Mouse (Mus musculus) heart, embryonic 13.5 days (tissue): ENCODE results near the gene Ifit1bl1. TPM values are rescaled to one million over a fixed set of nuclear protein-coding genes. Genes with fewer than 3 reads are reported as not detected.
A peak's percentile ranks its signal among the peaks of the same experiment; 100 is the strongest.
"Not testable (repeated sequence)": the region's sequence is repeated elsewhere in the genome, so short reads cannot be mapped to it uniquely, and the experiment has no call there.

Source experiments
- ATAC-seq: fragments of 200-750 bp; cut with Nextera tagmentation; 2 replicates; pipeline ENCODE4 v1.8.0; 2017; ENCODE audit warnings: moderate TSS enrichment; ENCODE audit not compliant: insufficient number of reproducible peaks, low FRiP score, low TSS enrichment; ENCODE audit errors: extremely low read depth
- H3K27ac ChIP-seq: fragments of 300-500 bp; sonication (generic); replicated peaks from 2 replicates; pipeline ENCODE4 v1.5.1; 2015; ENCODE audit warnings: moderate library complexity, mild to moderate bottlenecking, inconsistent platforms
- H3K27me3 ChIP-seq: fragments of 300-500 bp; sonication (generic); replicated peaks from 2 replicates; pipeline ENCODE4 v1.6.1; 2015; ENCODE audit warnings: mild to moderate bottlenecking, inconsistent platforms
- H3K36me3 ChIP-seq: fragments of 300-500 bp; sonication (generic); 2 replicates; pipeline ENCODE4 v1.6.1; 2015; ENCODE audit warnings: mild to moderate bottlenecking, inconsistent platforms
- H3K4me1 ChIP-seq: fragments of 300-500 bp; sonication (generic); 2 replicates; pipeline ENCODE4 v1.6.1; 2015; ENCODE audit warnings: inconsistent platforms
- H3K4me2 ChIP-seq: fragments of 300-500 bp; sonication (generic); 2 replicates; pipeline ENCODE4 v1.6.1; 2015; ENCODE audit warnings: inconsistent platforms, mild to moderate bottlenecking, moderate library complexity
- H3K4me3 ChIP-seq: fragments of 300-500 bp; sonication (generic); 2 replicates; pipeline ENCODE4 v1.5.1; 2015; ENCODE audit warnings: moderate library complexity, mild to moderate bottlenecking, inconsistent platforms
- H3K9ac ChIP-seq: fragments of 300-500 bp; sonication (generic); 2 replicates; pipeline ENCODE4 v1.6.1; 2015; ENCODE audit warnings: inconsistent platforms, mild to moderate bottlenecking, moderate library complexity
- H3K9me3 ChIP-seq: fragments of 300-500 bp; sonication (generic); 2 replicates; pipeline ENCODE4 v1.6.1; 2016; ENCODE audit warnings: inconsistent platforms
- WGBS: fragments of 180-500 bp; shearing (Covaris S2); methylation state at CpG from one replicate; pipeline ENCODE4 v1.1.7; 2015; ENCODE audit warnings: mixed read lengths; 5-methylcytosine and 5-hydroxymethylcytosine counted together
- polyA plus RNA-seq: library from polyadenylated mRNA; unstranded; fragments of >200 nt; fragmentation: Nextera tagmentation; extraction: Ambion mirVana; gene quantifications from 2 replicates; pipeline ENCODE4 v1.2.1, GENCODE M21; 2015

Ifit1bl1 gene
- polyA plus RNA-seq, 1 experiment from 2014 or later, result 1.5 TPM

- not testable (repeated sequence) for H3K36me3 ChIP-seq, H3K4me1 ChIP-seq, H3K9me3 ChIP-seq, H3K27me3 ChIP-seq, H3K4me2 ChIP-seq, H3K9ac ChIP-seq, H3K4me3 ChIP-seq, H3K27ac ChIP-seq, ATAC-seq
- 66% methylated on average over 7 of the region's 12 CpGs for WGBS
Observed at GRCm38 (mm10) chr19:34587898-34588692, 13.7 kb downstream of the Ifit1bl1 start.

GRCm38 (mm10) chr19:34585740-34586458 lies 15.9 kb downstream of the Ifit1bl1 start:
- ATAC-seq, H3K4me1 ChIP-seq, H3K27me3 ChIP-seq, H3K4me3 ChIP-seq, H3K36me3 ChIP-seq, H3K27ac ChIP-seq, H3K4me2 ChIP-seq, H3K9me3 ChIP-seq, H3K9ac ChIP-seq: not testable (repeated sequence)
- 57% methylated on average over 5 of the region's 5 CpGs for WGBS

GRCm38 (mm10) chr19:34583126-34583766 lies 18.5 kb downstream of the Ifit1bl1 start, which contains the start of gene Ifit3:
Ifit3 (plus strand) TSS chr19:34583531.
- not testable (repeated sequence) for H3K9me3 ChIP-seq, H3K9ac ChIP-seq, H3K4me2 ChIP-seq, H3K4me1 ChIP-seq, H3K27ac ChIP-seq, H3K27me3 ChIP-seq, H3K4me3 ChIP-seq, H3K36me3 ChIP-seq, ATAC-seq
- 34% methylated on average over 2 of the region's 2 CpGs for WGBS

GRCm38 (mm10) chr19:34582696-34583095 lies 19.1 kb downstream of the Ifit1bl1 start:
- H3K4me2 ChIP-seq, H3K9me3 ChIP-seq, H3K9ac ChIP-seq, H3K4me3 ChIP-seq, H3K4me1 ChIP-seq, H3K27me3 ChIP-seq, H3K36me3 ChIP-seq, ATAC-seq, H3K27ac ChIP-seq: not testable (repeated sequence)
- WGBS, result 82% methylated on average over 2 of the region's 2 CpGs

- H3K9ac ChIP-seq, result no peak overlapping the region
- no peak for ATAC-seq
- no peak overlapping the region for H3K4me2 ChIP-seq
- WGBS, result 58% methylated on average over 1 of the region's 1 CpGs
- no peaks in the 10 kb centered on the region for H3K9me3 ChIP-seq
- no peak overlapping the region for H3K4me3 ChIP-seq
- peaks cover 10% of the 10 kb centered on the region; the same call in 1 of the 2 replicates for H3K36me3 ChIP-seq
- no peak overlapping the region for H3K27ac ChIP-seq
- no peaks in the 10 kb centered on the region for H3K27me3 ChIP-seq
- H3K4me1 ChIP-seq, result no peaks in the 10 kb centered on the region
Observed at GRCm38 (mm10) chr19:34577121-34577520, 24.6 kb downstream of the Ifit1bl1 start.

GRCm38 (mm10) chr19:34573650-34574049 lies 28.1 kb downstream of the Ifit1bl1 start:
- Histone ChIP-seq H3K4me3 (no peak overlapping the region), H3K4me2 (no peak overlapping the region), H3K9ac (no peak overlapping the region), H3K9me3 (no peaks in the 10 kb centered on the region), H3K36me3 (peaks cover 10% of the 10 kb centered on the region; the same call in 1 of the 2 replicates), H3K27me3 (no peaks in the 10 kb centered on the region), H3K27ac (no peak overlapping the region), H3K4me1 (peaks cover 14% of the 10 kb centered on the region)
- ATAC-seq, result no peak
- 88% methylated on average over 5 of the region's 5 CpGs for WGBS

GRCm38 (mm10) chr19:34571080-34571479 lies 30.7 kb downstream of the Ifit1bl1 start:
- H3K4me2 ChIP-seq, result no peak overlapping the region
- H3K36me3 ChIP-seq, result peaks cover 10% of the 10 kb centered on the region; the same call in 1 of the 2 replicates
- no peak overlapping the region for H3K4me3 ChIP-seq
- no peak overlapping the region for H3K27ac ChIP-seq
- ATAC-seq, result no peak
- no peak overlapping the region for H3K9ac ChIP-seq
- H3K4me1 ChIP-seq, result peaks cover 14% of the 10 kb centered on the region
- WGBS, result 81% methylated on average over 1 of the region's 1 CpGs
- H3K9me3 ChIP-seq, result no peaks in the 10 kb centered on the region
- H3K27me3 ChIP-seq, result no peaks in the 10 kb centered on the region

- H3K9ac ChIP-seq, result no peak overlapping the region
- ATAC-seq, result no peak
- no peak overlapping the region for H3K4me2 ChIP-seq
- no peaks in the 10 kb centered on the region for H3K9me3 ChIP-seq
- peaks cover 14% of the 10 kb centered on the region for H3K4me1 ChIP-seq
- WGBS, result 52% methylated on average over 4 of the region's 4 CpGs
- no peaks in the 10 kb centered on the region for H3K27me3 ChIP-seq
- 0 out of 2 replicates have a peak overlapping the region, but pooled peaks have one; percentile 1 for H3K27ac ChIP-seq
- no peak overlapping the region for H3K4me3 ChIP-seq
- H3K36me3 ChIP-seq, result peaks cover 10% of the 10 kb centered on the region; the same call in 1 of the 2 replicates
Observed at GRCm38 (mm10) chr19:34569896-34570476, 31.8 kb downstream of the Ifit1bl1 start.

- Histone ChIP-seq H3K9me3 (no peaks in the 10 kb centered on the region), H3K27me3 (no peaks in the 10 kb centered on the region), H3K4me1 (peaks cover 14% of the 10 kb centered on the region), H3K9ac (no peak overlapping the region), H3K4me2 (no peak overlapping the region), H3K4me3 (no peak overlapping the region), H3K27ac (0 out of 2 replicates have a peak overlapping the region, but pooled peaks have one; percentile 1), H3K36me3 (peaks cover 10% of the 10 kb centered on the region; the same call in 1 of the 2 replicates)
- no peak for ATAC-seq
- WGBS, result 70% methylated on average over 7 of the region's 7 CpGs
Observed at GRCm38 (mm10) chr19:34568988-34569895, 32.5 kb downstream of the Ifit1bl1 start.

GRCm38 (mm10) chr19:34566178-34566784 lies 35.5 kb downstream of the Ifit1bl1 start:
- Histone ChIP-seq H3K9me3 (no peaks in the 10 kb centered on the region), H3K4me1 (peaks cover 14% of the 10 kb centered on the region), H3K27ac (no peak overlapping the region), H3K36me3 (no peaks in the 10 kb centered on the region), H3K27me3 (no peaks in the 10 kb centered on the region), H3K9ac (no peak overlapping the region), H3K4me3 (no peak overlapping the region), H3K4me2 (no peak overlapping the region)
- no peak for ATAC-seq
- 62% methylated on average over 1 of the region's 1 CpGs for WGBS
